Mouse (Mus musculus): ENCODE measurements around the gene Aqp9.
"Not testable (repeated sequence)": the region's sequence is repeated elsewhere in the genome, so short reads cannot be mapped to it uniquely, and the experiment has no call there.

Aqp9 gene

GRCm38 (mm10) chr9:71140205-71140604 is 28.3 kb downstream of the Aqp9 start:
- DNase-seq (ENCODE audit: low spot score in 2 of 2) = no peak

- no peak for DNase-seq (ENCODE audit: low spot score in 2 of 2)
Measured at GRCm38 (mm10) chr9:71138936-71139335, 29.5 kb downstream of the Aqp9 start.

DNA sequence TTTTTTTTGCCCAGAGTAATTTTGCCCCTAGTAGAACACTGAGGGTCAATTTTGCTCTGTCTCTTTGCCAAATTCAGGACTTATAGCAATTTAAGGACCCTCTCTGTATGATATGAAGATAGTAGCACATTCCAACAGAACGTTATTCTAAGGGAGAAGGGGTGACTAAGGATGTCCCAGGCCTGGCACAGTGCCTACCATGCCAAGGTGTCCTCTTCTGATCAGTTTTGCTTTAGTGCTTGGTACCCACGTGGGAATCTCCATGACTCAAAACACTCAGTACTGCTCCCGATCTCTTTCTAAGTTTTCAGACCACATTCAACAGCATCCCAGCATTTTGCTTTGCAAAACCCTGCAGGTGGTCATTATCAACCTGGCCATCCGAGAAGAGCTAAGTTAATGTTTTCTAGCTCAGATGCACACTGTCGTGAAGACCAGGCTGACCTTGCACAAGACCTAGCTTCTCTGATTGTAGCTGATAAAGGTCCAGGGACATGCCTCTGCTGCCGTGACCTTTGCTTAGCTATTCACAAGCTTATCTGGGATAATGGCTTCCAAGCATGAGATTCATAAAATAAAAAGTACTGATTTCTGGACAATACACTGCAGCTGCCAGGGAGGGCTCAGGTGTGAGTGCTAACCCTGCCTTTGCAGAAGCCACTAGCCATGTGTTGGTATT is 31.1 kb downstream of the Aqp9 start:
- DNase-seq (ENCODE audit: low spot score in 2 of 2) = no peak

GRCm38 (mm10) chr9:71135073-71135472 is 33.4 kb downstream of the Aqp9 start:
- no peak for DNase-seq (ENCODE audit: low spot score in 2 of 2)

GRCm38 (mm10) chr9:71133190-71133589 is 35.3 kb downstream of the Aqp9 start:
- DNase-seq (ENCODE audit: low spot score in 2 of 2) = no peak

DNA sequence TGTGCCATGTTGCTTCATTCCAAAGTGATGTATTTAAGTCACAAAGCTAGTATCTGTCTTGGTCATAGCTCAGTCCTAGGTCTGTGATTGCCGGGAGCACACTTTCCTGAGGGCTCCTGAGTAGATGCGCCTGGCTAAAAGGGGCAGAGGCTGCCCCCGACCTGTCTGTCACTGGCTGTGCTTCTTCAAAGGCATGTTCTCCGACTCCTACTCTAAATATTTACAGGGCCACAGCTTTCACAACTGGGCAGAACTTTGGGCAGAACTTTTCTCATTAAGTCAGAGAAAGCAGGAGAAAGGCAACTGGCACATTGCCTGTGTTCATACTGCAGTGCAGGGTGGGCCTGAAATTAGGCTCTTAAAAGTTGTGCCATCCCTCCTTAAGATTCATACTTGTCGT is 36.7 kb downstream of the Aqp9 start:
- no peak for DNase-seq (ENCODE audit: low spot score in 2 of 2)

- DNase-seq (ENCODE audit: low spot score in 2 of 2) = peak; percentile 13 to 51
Measured at GRCm38 (mm10) chr9:71128911-71129310, 39.6 kb downstream of the Aqp9 start.

DNA sequence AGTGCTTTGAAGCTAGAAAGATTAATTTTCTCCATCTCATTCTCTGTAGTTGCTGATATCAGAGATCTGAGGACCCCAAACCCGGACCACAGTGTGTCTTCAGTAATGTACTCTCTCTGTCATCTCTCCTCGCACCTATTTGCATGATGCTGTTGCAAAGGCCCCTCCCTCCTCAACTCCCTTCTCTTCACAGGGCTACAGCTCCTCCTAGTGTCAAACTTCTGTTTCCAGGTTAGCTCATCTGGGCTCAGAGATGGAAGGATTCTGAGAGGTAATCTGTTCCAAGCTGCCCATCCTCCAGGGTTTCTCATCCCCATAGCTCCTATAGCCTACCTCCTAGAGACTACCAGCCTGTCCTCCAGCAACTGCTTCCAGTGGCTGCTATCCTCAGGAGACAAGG is 42.3 kb downstream of the Aqp9 start:
- DNase-seq (ENCODE audit: low spot score in 2 of 2) = peak in 1 of 2 experiments; percentile 17

GRCm38 (mm10) chr9:71123095-71123494 is 45.4 kb downstream of the Aqp9 start:
- DNase-seq (ENCODE audit: low spot score in 2 of 2) = not testable (repeated sequence)

- DNase-seq (ENCODE audit: low spot score in 2 of 2) = no peak
Measured at GRCm38 (mm10) chr9:71120924-71121323, 47.6 kb downstream of the Aqp9 start.

DNA sequence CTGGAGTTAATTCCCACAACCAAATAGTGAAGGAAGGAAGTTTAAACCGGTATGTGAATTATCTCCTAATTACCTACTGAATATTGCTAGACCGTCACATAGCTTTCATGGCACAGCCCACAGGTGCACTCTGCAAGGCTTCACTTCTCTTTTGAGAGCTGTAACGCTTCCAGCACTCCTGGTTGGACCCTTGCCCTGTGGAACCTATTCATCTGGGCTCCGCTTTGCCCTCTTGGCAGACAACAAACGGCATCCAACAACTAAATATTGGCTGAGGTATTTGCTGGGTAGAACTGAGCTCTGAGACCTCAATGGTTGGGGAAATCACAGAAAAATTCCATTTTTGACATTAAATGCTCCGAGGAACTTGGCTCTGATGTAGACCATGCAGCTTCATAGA is 55.3 kb downstream of the Aqp9 start:
- no peak for DNase-seq (ENCODE audit: low spot score in 2 of 2)

DNA sequence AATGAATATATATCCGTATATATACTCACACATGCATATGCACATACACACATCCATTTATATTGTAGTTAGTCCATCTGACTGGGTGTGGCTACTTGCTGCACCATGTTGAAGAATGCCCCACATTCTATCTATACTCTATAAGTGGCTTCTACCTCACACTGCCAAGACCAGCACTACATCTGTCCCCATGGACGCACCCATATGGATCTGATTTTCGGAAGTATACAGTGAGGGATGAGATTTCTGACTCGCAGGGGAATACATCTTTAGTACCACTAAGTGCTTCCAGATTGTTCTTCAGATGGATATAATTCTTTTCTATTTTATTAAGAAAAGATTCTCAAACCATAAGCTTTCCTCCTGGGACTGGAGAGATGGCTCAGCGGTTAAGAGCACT is 65.0 kb downstream of the Aqp9 start:
- DNase-seq (ENCODE audit: low spot score in 2 of 2) = no peak

DNA sequence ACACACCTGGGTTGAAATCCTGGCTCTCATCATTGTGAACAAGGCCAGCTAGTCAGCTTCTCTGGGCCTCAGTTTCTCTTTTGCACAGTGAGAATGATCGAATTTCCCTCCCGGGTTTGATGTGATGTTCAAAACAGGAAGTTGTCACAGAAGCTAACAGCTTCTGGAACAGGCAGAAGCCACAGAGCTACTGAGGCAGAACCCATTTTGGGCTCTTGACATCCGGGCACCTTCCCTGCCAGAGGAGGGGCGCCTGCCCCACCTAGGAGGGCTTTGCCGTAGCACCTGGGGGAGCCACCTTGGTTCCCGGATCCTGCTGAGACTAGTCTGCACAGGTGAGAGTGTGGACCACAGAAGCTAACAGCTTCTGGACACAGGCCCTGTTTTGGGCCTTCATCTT is 74.4 kb downstream of the Aqp9 start:
- no peak for DNase-seq (ENCODE audit: low spot score in 2 of 2)

DNA sequence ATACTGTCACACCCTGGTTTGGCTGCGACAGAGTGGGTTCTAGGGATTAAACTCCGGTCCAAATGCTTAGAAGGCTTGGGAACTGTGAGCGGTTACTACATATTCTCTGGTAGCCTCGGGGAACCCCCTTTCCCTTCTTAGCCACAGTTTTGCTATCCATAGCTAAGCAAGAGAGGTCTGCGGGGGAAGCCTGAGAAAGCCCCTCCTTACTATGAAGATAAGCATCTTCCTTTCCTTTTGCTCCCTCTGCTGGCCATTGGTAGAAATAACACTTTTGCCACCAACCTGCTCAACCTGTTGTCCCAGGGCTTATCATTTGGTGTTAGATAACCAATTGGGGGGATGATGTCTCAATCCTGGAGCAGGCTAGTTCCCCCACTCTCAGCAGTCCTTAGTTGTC is 76.4 kb downstream of the Aqp9 start:
- DNase-seq (ENCODE audit: low spot score in 2 of 2) = no peak

- DNase-seq (ENCODE audit: low spot score in 2 of 2) = no peak
Measured at GRCm38 (mm10) chr9:71079201-71079600, 89.3 kb downstream of the Aqp9 start.

GRCm38 (mm10) chr9:71077251-71077825 is 91.1 kb downstream of the Aqp9 start:
- DNase-seq (ENCODE audit: low spot score in 2 of 2) = no peak

DNA sequence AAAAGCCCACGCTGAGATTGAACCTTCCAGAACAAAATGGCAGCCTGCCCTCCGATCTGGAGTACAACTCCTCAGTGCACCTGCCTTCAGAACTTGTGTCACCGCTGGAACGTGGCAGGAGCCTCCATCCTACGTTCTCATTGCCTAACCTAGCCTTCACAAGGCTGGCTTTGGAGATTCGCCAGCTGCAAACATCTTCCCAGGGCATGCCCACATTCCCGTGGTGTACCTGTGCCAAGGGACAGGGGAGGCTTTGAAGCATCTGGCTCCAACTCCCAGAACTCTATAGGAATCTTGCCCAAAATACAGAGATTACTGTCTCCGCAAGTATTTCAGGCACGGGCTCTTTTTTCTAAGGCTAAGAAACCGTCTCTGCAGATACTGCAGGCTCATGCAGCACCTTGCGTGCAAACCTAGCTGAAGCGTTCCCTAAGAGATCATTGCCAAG is 92.3 kb downstream of the Aqp9 start:
- no peak for DNase-seq (ENCODE audit: low spot score in 2 of 2)

GRCm38 (mm10) chr9:71073831-71074230 is 94.7 kb downstream of the Aqp9 start:
- no peak for DNase-seq (ENCODE audit: low spot score in 2 of 2)

DNA sequence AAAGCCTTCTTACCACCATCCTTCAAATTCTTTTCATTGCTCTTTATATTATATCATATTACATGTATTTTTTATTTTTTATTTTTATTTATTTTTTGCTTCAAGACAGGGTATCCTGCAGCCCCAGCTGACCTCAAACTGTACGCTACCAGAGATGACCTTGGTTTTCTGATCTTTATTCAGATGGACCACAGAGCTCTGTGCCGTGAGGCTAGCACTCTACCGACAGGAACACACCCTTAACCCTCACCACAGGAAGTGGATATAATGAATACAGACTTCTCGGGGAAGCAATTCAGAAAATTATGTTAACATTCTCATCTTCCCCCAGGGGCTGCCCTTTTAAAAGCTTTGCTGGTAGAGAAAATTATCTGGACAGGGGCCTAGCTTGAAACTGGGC is 95.4 kb downstream of the Aqp9 start:
- DNase-seq (ENCODE audit: low spot score in 2 of 2) = no peak

GRCm38 (mm10) chr9:71072502-71072901 is 96.0 kb downstream of the Aqp9 start:
- DNase-seq (ENCODE audit: low spot score in 2 of 2) = no peak

DNA sequence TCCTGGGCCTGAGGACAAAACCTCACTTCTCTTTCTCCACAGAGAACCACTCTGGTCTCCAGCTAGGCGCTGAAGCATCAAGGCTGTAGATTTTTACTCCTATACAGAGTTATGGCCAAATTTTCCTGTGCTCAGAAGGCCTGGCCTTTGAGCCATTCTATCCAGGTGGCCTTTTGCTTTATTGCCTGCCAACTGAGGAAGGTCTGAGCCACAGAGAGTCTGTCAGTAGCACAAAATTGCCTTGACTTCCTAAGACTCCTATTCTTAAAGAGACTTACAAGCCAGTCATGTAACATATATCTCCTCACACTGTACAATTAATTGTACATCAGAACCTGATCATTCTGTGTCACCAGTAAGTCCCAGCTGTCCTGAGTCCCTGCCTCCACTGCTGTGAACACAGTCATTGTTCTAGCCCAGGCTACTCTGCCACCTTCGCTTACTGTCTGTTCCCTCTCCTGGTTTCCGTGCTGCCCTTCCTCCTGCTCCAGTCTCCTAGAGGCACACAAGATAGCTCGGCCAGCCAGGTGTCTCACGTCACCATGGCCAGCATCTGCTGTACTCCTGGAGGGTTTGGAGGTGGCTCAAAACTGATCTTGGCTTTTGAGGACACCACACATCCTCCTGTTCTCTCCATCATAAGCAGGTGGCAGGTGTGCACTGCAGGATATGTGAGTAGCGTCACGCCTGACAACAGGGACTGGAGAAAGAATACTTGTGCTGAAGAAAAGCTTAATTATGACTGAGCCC is 96.7 kb downstream of the Aqp9 start:
- no peak for DNase-seq (ENCODE audit: low spot score in 2 of 2)

GRCm38 (mm10) chr9:71070628-71071027 is 97.9 kb downstream of the Aqp9 start:
- DNase-seq (ENCODE audit: low spot score in 2 of 2) = no peak

- no peak for DNase-seq (ENCODE audit: low spot score in 2 of 2)
Measured at GRCm38 (mm10) chr9:71068866-71069390, 99.6 kb downstream of the Aqp9 start.
